Comparison of ENCODE assay signal across 8 mouse cellular contexts in genomic region chr9:119402253-119403235, GRCm38 (mm10). TPM values are rescaled to one million over a fixed set of nuclear protein-coding genes. Genes with fewer than 3 reads are reported as not detected.
DNase-seq lines count a peak whose midpoint lies in the region; ATAC-seq and TF ChIP-seq lines count a peak whose summit lies in the region.

No protein-coding gene starts in this region.

- no peak for TF ChIP-seq CTCF in forebrain, postnatal 0 days (IDR thresholded peaks at IDR 0.05; ENCODE audit: low read depth)

- peak; percentile 70 for ATAC-seq in forebrain, postnatal 0 days
- ATAC-seq in hindbrain, embryonic 11.5 days (ENCODE audit: low FRiP score), result peak; percentile 11
- ATAC-seq in inflammation-experienced regulatory T-cells, adult 6 months, result no peak

- no peaks in the 10 kb centered on the region for H3K27me3 ChIP-seq in forebrain, postnatal 0 days (ENCODE audit: insufficient read depth, low read length)
- H3K27me3 ChIP-seq in hindbrain, embryonic 11.5 days (ENCODE audit: control insufficient read depth, insufficient read depth, low read length), result no peaks in the 10 kb centered on the region

- DNase-seq in Muller cell, postnatal 12 days (ENCODE audit: inconsistent ontology term), result peak; percentile 58
- DNase-seq in cerebellum, adult 11-12 months, result peak; percentile 66
- peak; percentile 67 for DNase-seq in forebrain, postnatal 0 days
- peak; percentile 76 for DNase-seq in hindbrain, embryonic 11.5 days (ENCODE audit: low spot score)
- peak; percentile 54 to 66 for DNase-seq in layer of hippocampus, postnatal 36 days
- peak; percentile 38 for DNase-seq in lung, postnatal 36 days
- peak; percentile 29 to 49 for DNase-seq in right cerebral cortex, adult 2 months (ENCODE audit: low spot score in 2 of 2)

- H3K27ac ChIP-seq in forebrain, postnatal 0 days (ENCODE audit: low read depth, low read length), result peak overlapping the region; percentile 98
- peak overlapping the region; percentile 98 for H3K27ac ChIP-seq in hindbrain, embryonic 11.5 days (ENCODE audit: low read depth, low read length)

- H3K4me2 ChIP-seq in forebrain, postnatal 0 days (ENCODE audit: low read depth), result peak overlapping the region; percentile 88
- H3K4me2 ChIP-seq in hindbrain, embryonic 11.5 days (replicated peaks; ENCODE audit: low read depth, low read length), result peak overlapping the region; percentile 72

- 2% methylated on average over 93 of the region's 127 CpGs for WGBS in forebrain, postnatal 0 days
- WGBS in hindbrain, embryonic 11.5 days, result under 1% methylated on average over 114 of the region's 127 CpGs

- H3K4me1 ChIP-seq in forebrain, postnatal 0 days (ENCODE audit: insufficient read depth), result peaks cover 13% of the 10 kb centered on the region; the same call in 1 of the 2 replicates
- peaks cover 6% of the 10 kb centered on the region; the same call in 1 of the 2 replicates for H3K4me1 ChIP-seq in hindbrain, embryonic 11.5 days (replicated peaks; ENCODE audit: control insufficient read depth, insufficient read depth, low read length)

- peak overlapping the region; percentile 96 for H3K4me3 ChIP-seq in forebrain, postnatal 0 days (ENCODE audit: low read depth, low read length)
- peak overlapping the region; percentile 98 for H3K4me3 ChIP-seq in hindbrain, embryonic 11.5 days (ENCODE audit: low read depth, low read length)

- no peaks in the 10 kb centered on the region for H3K9me3 ChIP-seq in forebrain, postnatal 0 days (ENCODE audit: low read length)
- H3K9me3 ChIP-seq in hindbrain, embryonic 11.5 days (ENCODE audit: control insufficient read depth, low read length), result no peaks in the 10 kb centered on the region

- H3K36me3 ChIP-seq in forebrain, postnatal 0 days (ENCODE audit: insufficient read depth), result no peaks in the 10 kb centered on the region
- H3K36me3 ChIP-seq in hindbrain, embryonic 11.5 days (ENCODE audit: control insufficient read depth, insufficient read depth, low read length), result no peaks in the 10 kb centered on the region

- H3K9ac ChIP-seq in forebrain, postnatal 0 days, result peak overlapping the region; percentile 100
- peak overlapping the region; percentile 100 for H3K9ac ChIP-seq in hindbrain, embryonic 11.5 days (ENCODE audit: low read depth, low read length)

RNA-seq across cellular contexts. Expression of gene Acvr2b, which starts 0.6 kb away (rescaled TPM):
- 13.4 and 26.7 TPM in 2 replicates for total RNA-seq in forebrain, postnatal 0 days (2014; rRNA removed)
- polyA plus RNA-seq in forebrain, postnatal 0 days (2015; fragmentation: Nextera tagmentation; extraction: Ambion mirVana), result 9.7 and 23.2 TPM in 2 replicates
- 75.9 and 83.3 TPM in 2 replicates for polyA plus RNA-seq in hindbrain, embryonic 11.5 days (2014; fragmentation: Nextera tagmentation; extraction: Ambion mirVana)
- 10 to 100 TPM; 13.8 to 14.7 TPM for total RNA-seq in layer of hippocampus, postnatal 36 days (2021)
- not detected for polyA plus RNA-seq in inflammation-experienced regulatory T-cells, adult 6 months (2017; shearing (Covaris generic))

RNA-seq across cellular contexts. Expression of gene Slc22a14, which starts 37.2 kb away (rescaled TPM):
- total RNA-seq in forebrain, postnatal 0 days (2014; rRNA removed), result 0.08 TPM in 1 of 2 replicates, not detected in the other
- not detected in 2 replicates for polyA plus RNA-seq in forebrain, postnatal 0 days (2015; fragmentation: Nextera tagmentation; extraction: Ambion mirVana)
- not detected in 2 replicates for polyA plus RNA-seq in hindbrain, embryonic 11.5 days (2014; fragmentation: Nextera tagmentation; extraction: Ambion mirVana)
- total RNA-seq in layer of hippocampus, postnatal 36 days (2021), result not detected
- polyA plus RNA-seq in inflammation-experienced regulatory T-cells, adult 6 months (2017; shearing (Covaris generic)), result not detected

RNA-seq across cellular contexts. Expression of gene Exog, which starts 42.2 kb away (rescaled TPM):
- total RNA-seq in forebrain, postnatal 0 days (2014; rRNA removed), result 26.6 and 26.9 TPM in 2 replicates
- polyA plus RNA-seq in forebrain, postnatal 0 days (2015; fragmentation: Nextera tagmentation; extraction: Ambion mirVana), result 28.6 and 39.7 TPM in 2 replicates
- polyA plus RNA-seq in hindbrain, embryonic 11.5 days (2014; fragmentation: Nextera tagmentation; extraction: Ambion mirVana), result 46.2 and 47.3 TPM in 2 replicates
- 10 to 100 TPM; 20.0 to 21.1 TPM for total RNA-seq in layer of hippocampus, postnatal 36 days (2021)
- 10 to 100 TPM; 11.1 to 12.1 (median 11.5) TPM for polyA plus RNA-seq in inflammation-experienced regulatory T-cells, adult 6 months (2017; shearing (Covaris generic))

RNA-seq across cellular contexts. Expression of gene Xylb, which starts 45.4 kb away (rescaled TPM):
- total RNA-seq in forebrain, postnatal 0 days (2014; rRNA removed), result 5.0 and 9.0 TPM in 2 replicates
- 2.6 and 3.7 TPM in 2 replicates for polyA plus RNA-seq in forebrain, postnatal 0 days (2015; fragmentation: Nextera tagmentation; extraction: Ambion mirVana)
- polyA plus RNA-seq in hindbrain, embryonic 11.5 days (2014; fragmentation: Nextera tagmentation; extraction: Ambion mirVana), result 4.6 and 5.4 TPM in 2 replicates
- 1 to 10 TPM; 4.2 to 5.0 TPM for total RNA-seq in layer of hippocampus, postnatal 36 days (2021)
- under 1 TPM in 2 of 3 experiments, not detected in 1; 0.38 to 0.63 TPM for polyA plus RNA-seq in inflammation-experienced regulatory T-cells, adult 6 months (2017; shearing (Covaris generic))
